In genomic region chr5:87614364-87615127, GRCm38 (mm10) we compare ENCODE assay signal across 31 mouse cellular contexts. TPM values are rescaled to one million over a fixed set of nuclear protein-coding genes. Genes with fewer than 3 reads are reported as not detected.
A peak's percentile ranks its signal among the peaks of the same experiment; 100 is the strongest.
DNase-seq lines count a peak whose midpoint lies in the region; ATAC-seq lines count a peak whose summit lies in the region.
"Had no signal": no experiment of that assay in that cellular context is flagged by ENCODE, and none has a peak within 500 bp of the region (broad histone marks: within the 10 kb centered on the region; RNA-seq: fewer than 3 reads in every experiment).

No protein-coding gene starts in this region.

- H3K36me3 ChIP-seq in kidney, embryonic 15.5 days: no peaks in the 10 kb centered on the region
- H3K36me3 ChIP-seq: embryonic facial prominence, embryonic 12.5 days; embryonic facial prominence, embryonic 15.5 days; G1E; heart, embryonic 12.5 days; heart, embryonic 15.5 days had no signal

- H3K4me1 ChIP-seq in kidney, embryonic 15.5 days: no peaks in the 10 kb centered on the region
- H3K4me1 ChIP-seq: embryonic facial prominence, embryonic 12.5 days; embryonic facial prominence, embryonic 15.5 days; heart, embryonic 12.5 days; heart, embryonic 15.5 days had no signal

- H3K4me3 ChIP-seq in kidney, embryonic 15.5 days (replicated peaks): no peak overlapping the region
- H3K4me3 ChIP-seq: embryonic facial prominence, embryonic 12.5 days; embryonic facial prominence, embryonic 15.5 days; gastrocnemius, adult 2 months; heart, embryonic 12.5 days; heart, embryonic 15.5 days had no signal

- H3K27me3 ChIP-seq in kidney, embryonic 15.5 days: no peaks in the 10 kb centered on the region
- H3K27me3 ChIP-seq: CH12.LX; embryonic facial prominence, embryonic 12.5 days; embryonic facial prominence, embryonic 15.5 days; heart, embryonic 12.5 days; heart, embryonic 15.5 days; Patski had no signal

- peak overlapping the region; percentile 64 for H3K27ac ChIP-seq in kidney, embryonic 15.5 days
- H3K27ac ChIP-seq: embryonic facial prominence, embryonic 12.5 days; embryonic facial prominence, embryonic 15.5 days; gastrocnemius, adult 2 months; heart, embryonic 15.5 days; hindbrain, embryonic 14.5 days had no signal

- H3K9ac ChIP-seq in kidney, embryonic 15.5 days: no peak overlapping the region
- H3K9ac ChIP-seq: embryonic facial prominence, embryonic 12.5 days; embryonic facial prominence, embryonic 15.5 days; forebrain, postnatal 0 days; heart, embryonic 12.5 days; heart, embryonic 15.5 days; hindbrain, embryonic 14.5 days had no signal

- ATAC-seq in kidney, embryonic 15.5 days (replicated peaks; ENCODE audit: low FRiP score): peak; percentile 85
- ATAC-seq: forebrain, embryonic 14.5 days; forebrain, postnatal 0 days; Patski had no signal

- H3K9me3 ChIP-seq in kidney, embryonic 15.5 days (replicated peaks): no peaks in the 10 kb centered on the region
- H3K9me3 ChIP-seq: embryonic facial prominence, embryonic 12.5 days; embryonic facial prominence, embryonic 15.5 days; G1E; heart, embryonic 12.5 days; heart, embryonic 15.5 days had no signal

- H3K4me2 ChIP-seq in kidney, embryonic 15.5 days: no peak overlapping the region
- H3K4me2 ChIP-seq: embryonic facial prominence, embryonic 12.5 days; embryonic facial prominence, embryonic 15.5 days; heart, embryonic 12.5 days; heart, embryonic 15.5 days; hindbrain, embryonic 14.5 days had no signal

- DNase-seq in kidney, adult 11 months: peak; percentile 38
- no peak for DNase-seq in kidney, postnatal 10 days
- peak; percentile 34 to 51 for DNase-seq in kidney, adult 8-10 months
- peak; percentile 35 for DNase-seq in kidney, postnatal 14 days
- no peak for DNase-seq in spleen, postnatal 14 days (ENCODE audit: low spot score in 2 of 2)
- DNase-seq in left cerebral cortex, adult 9 months (ENCODE audit: low spot score in 2 of 2): no peak
- DNase-seq: adrenal gland, postnatal 10 days; adrenal gland, postnatal 36 days; B cell, adult 2 months; cerebellum, adult 18-20 months; cerebellum, adult 9-10 months; cerebellum, postnatal 14 days; forebrain, postnatal 0 days; gastrocnemius, adult 2 months; gastrocnemius, postnatal 14 days; heart, adult 18-20 months; heart, postnatal 10 days; heart, postnatal 4 days had no signal

RNA-seq across cellular contexts. Expression of gene Sult1e1, which starts 23.2 kb away (rescaled TPM):
- polyA plus RNA-seq in kidney, embryonic 15.5 days (2015; fragmentation: Nextera tagmentation; extraction: Ambion mirVana): 0.42 and 0.91 TPM in 2 replicates
- polyA plus RNA-seq: forebrain, embryonic 14.5 days; forebrain, postnatal 0 days; frontal cortex, adult 2 months; G1E; heart, embryonic 12.5 days; heart, embryonic 15.5 days; hindbrain, embryonic 11.5 days; hindbrain, embryonic 14.5 days; Patski had no signal

RNA-seq across cellular contexts. Expression of gene Sult1d1, which starts 45.7 kb away (rescaled TPM):
- 54.9 and 59.1 TPM in 2 replicates for polyA plus RNA-seq in kidney, embryonic 15.5 days (2015; fragmentation: Nextera tagmentation; extraction: Ambion mirVana)
- polyA plus RNA-seq: embryonic facial prominence, embryonic 12.5 days; forebrain, embryonic 11.5 days; forebrain, embryonic 14.5 days; forebrain, postnatal 0 days; G1E; heart, embryonic 12.5 days; heart, embryonic 15.5 days; hindbrain, embryonic 11.5 days; hindbrain, embryonic 14.5 days; Patski had no signal

RNA-seq across cellular contexts. Expression of gene Csn1s1, which starts 51.5 kb away (rescaled TPM):
- polyA plus RNA-seq in kidney, embryonic 15.5 days (2015; fragmentation: Nextera tagmentation; extraction: Ambion mirVana): not detected in 2 replicates
- polyA plus RNA-seq: embryonic facial prominence, embryonic 12.5 days; embryonic facial prominence, embryonic 15.5 days; forebrain, embryonic 11.5 days; forebrain, embryonic 14.5 days; forebrain, postnatal 0 days; frontal cortex, adult 2 months; G1E; heart, embryonic 12.5 days; heart, embryonic 15.5 days; hindbrain, embryonic 11.5 days; hindbrain, embryonic 14.5 days; Patski had no signal

Comparison
In these comparisons a context has a peak if more than half of its experiments do, and no peak if none do; other contexts are left out.
1. DNase-seq: peak in kidney, adult 11 months (single experiment), kidney, adult 8-10 months (2 of 2) and kidney, postnatal 14 days (single experiment); none in kidney, postnatal 10 days (single experiment), spleen, postnatal 14 days (0 of 2) and left cerebral cortex, adult 9 months (0 of 2).